Mouse (Mus musculus): ENCODE measurements at regions not wholly inside any gene's neighbourhood (a gene's known extent, or its start where the extent isn't known, plus 50 kb on each side); places are given as distances from the start of the nearest gene placed in this dataset.

DNA sequence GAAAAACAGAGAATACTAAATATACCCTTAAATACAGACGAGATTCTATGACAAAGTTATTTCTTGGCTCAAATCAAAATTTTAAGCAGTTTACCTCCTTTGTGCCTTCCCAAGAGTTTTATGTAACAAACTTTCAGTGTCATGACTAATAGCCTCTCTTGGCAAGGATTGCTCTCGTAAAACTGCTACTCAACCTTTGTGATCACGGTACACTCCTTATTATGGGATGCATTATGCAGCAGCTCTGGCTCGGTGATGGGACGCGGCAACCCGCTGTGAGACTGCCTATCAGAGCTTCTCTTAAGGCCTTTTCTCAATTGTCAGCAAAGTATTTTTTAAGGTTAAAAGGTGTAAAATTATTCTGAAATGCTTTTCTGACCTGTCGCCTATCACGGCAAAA lies 59.8 kb upstream of the Spaca7 start:
- no peaks in the 10 kb centered on the region for H3K4me1 ChIP-seq (replicated peaks; ENCODE audit: control insufficient read depth, insufficient read depth, low read length)

DNA sequence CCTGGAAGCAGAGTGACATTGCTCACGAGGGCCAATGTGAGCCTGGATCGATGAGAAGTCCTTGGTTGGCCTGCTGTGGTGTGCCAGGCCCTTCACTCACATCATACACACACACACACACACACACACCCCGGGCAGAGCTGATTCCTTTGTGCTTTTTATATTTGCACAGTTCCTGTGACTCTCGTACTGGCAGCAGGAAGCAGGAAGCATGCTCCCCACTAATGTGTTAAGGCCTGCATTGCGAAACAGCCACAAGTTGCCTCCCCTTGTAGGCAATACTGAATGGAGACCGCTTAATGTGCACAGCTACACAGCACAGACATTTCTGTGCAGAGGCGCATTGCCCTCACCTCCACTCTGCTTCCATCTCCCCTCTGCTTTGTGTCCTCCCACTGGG lies 58.7 kb upstream of the Spaca7 start:
- Histone ChIP-seq H3K4me1 (replicated peaks; ENCODE audit: control insufficient read depth, insufficient read depth, low read length) (no peaks in the 10 kb centered on the region), H3K36me3 (ENCODE audit: control insufficient read depth, insufficient read depth) (no peaks in the 10 kb centered on the region), H3K27me3 (replicated peaks; ENCODE audit: control insufficient read depth, insufficient read depth, low read length) (0 out of 2 replicates have a peak, but pooled peaks cover 3% of the 10 kb centered on the region), H3K9me3 (ENCODE audit: control insufficient read depth) (no peaks in the 10 kb centered on the region), H3K27ac (ENCODE audit: low read depth, low read length) (no peak overlapping the region), H3K4me2 (replicated peaks; ENCODE audit: low read depth) (no peak overlapping the region), H3K4me3 (ENCODE audit: low read depth, low read length) (no peak overlapping the region), H3K9ac (ENCODE audit: low read depth, low read length) (no peak overlapping the region)
- 57% methylated on average over 7 of the region's 7 CpGs for WGBS
- no peak for TF ChIP-seq CTCF (IDR thresholded peaks at IDR 0.05; ENCODE audit: low read depth)
- 0 out of 2 replicates have a peak, but pooled peaks have one; percentile 10 for ATAC-seq

More for the DNA sequence above, 59.8 kb upstream of the Spaca7 start:
- peaks cover 3% of the 10 kb centered on the region; the same call in 1 of the 2 replicates for H3K27me3 ChIP-seq (replicated peaks; ENCODE audit: control insufficient read depth, insufficient read depth, low read length)
- no peak overlapping the region for H3K9ac ChIP-seq (ENCODE audit: low read depth, low read length)
- no peak for ATAC-seq
- H3K27ac ChIP-seq (ENCODE audit: low read depth, low read length): no peak overlapping the region
- H3K36me3 ChIP-seq (ENCODE audit: control insufficient read depth, insufficient read depth): no peaks in the 10 kb centered on the region
- no peak for TF ChIP-seq CTCF (IDR thresholded peaks at IDR 0.05; ENCODE audit: low read depth)
- no peaks in the 10 kb centered on the region for H3K9me3 ChIP-seq (ENCODE audit: control insufficient read depth)
- WGBS: 62% methylated on average over 9 of the region's 9 CpGs
- H3K4me2 ChIP-seq (replicated peaks; ENCODE audit: low read depth): no peak overlapping the region
- H3K4me3 ChIP-seq (ENCODE audit: low read depth, low read length): no peak overlapping the region

DNA sequence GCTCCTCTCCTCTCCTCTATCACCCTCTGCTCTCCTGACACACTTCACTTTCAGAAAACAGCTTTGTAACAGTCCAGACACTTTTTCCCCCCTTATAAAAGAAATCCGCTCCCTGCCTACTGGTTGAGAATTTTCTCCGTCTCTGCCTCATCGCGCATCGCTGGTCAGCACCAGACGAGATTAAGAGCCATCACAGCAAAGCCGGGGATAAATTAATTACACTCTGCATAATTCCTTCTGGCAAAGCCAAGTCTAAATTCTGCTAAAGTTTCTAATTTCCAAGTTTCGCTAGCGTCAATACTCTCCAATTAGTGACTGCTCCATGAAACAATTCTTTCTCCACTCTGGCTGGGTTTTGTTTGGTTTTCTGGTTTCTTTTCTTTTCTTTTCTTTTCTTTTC lies 51.2 kb upstream of the Spaca7 start:
- no peak for TF ChIP-seq CTCF (IDR thresholded peaks at IDR 0.05; ENCODE audit: low read depth)
- no peaks in the 10 kb centered on the region for H3K36me3 ChIP-seq (ENCODE audit: control insufficient read depth, insufficient read depth)
- H3K27ac ChIP-seq (ENCODE audit: low read depth, low read length): no peak overlapping the region
- 67% methylated on average over 9 of the region's 9 CpGs for WGBS
- H3K9me3 ChIP-seq (ENCODE audit: control insufficient read depth): 0 out of 2 replicates have a peak, but pooled peaks cover 5% of the 10 kb centered on the region
- H3K27me3 ChIP-seq (replicated peaks; ENCODE audit: control insufficient read depth, insufficient read depth, low read length): no peaks in the 10 kb centered on the region
- H3K4me3 ChIP-seq (ENCODE audit: low read depth, low read length): no peak overlapping the region
- H3K4me2 ChIP-seq (replicated peaks; ENCODE audit: low read depth): no peak overlapping the region
- no peak overlapping the region for H3K9ac ChIP-seq (ENCODE audit: low read depth, low read length)
- no peak for ATAC-seq
- no peaks in the 10 kb centered on the region for H3K4me1 ChIP-seq (replicated peaks; ENCODE audit: control insufficient read depth, insufficient read depth, low read length)

Data from intestine, postnatal 0 days (tissue).